Mouse (Mus musculus) embryonic fibroblast, embryonic 13.5 days (primary cell): Measurements from ENCODE around the gene Cgn. TPM values are rescaled to one million over a fixed set of nuclear protein-coding genes. Genes with fewer than 3 reads are reported as not detected.

Source experiments
- H3K27ac ChIP-seq: 2 replicates; pipeline ENCODE4 v1.5.1; 2012; ENCODE audit warnings: low read length, control low read depth, inconsistent platforms; ENCODE audit not compliant: insufficient read depth
- H3K4me1 ChIP-seq: 2 replicates; pipeline ENCODE4 v1.6.1; 2011; ENCODE audit warnings: low read length; ENCODE audit not compliant: control insufficient read depth, insufficient read depth
- H3K4me3 ChIP-seq: 2 replicates; pipeline ENCODE4 v1.5.1; 2011; ENCODE audit warnings: mild to moderate bottlenecking, control low read depth, low read length; ENCODE audit not compliant: insufficient read depth
- CTCF ChIP-seq: IDR thresholded peaks from 2 replicates; pipeline ENCODE4 v1.5.1; 2011; ENCODE audit warnings: mild to moderate bottlenecking, control low read depth, low read length, moderate library complexity, borderline replicate concordance; ENCODE audit not compliant: insufficient read depth
- POLR2A ChIP-seq: IDR thresholded peaks from 2 replicates; pipeline ENCODE4 v1.6.1; 2011; ENCODE audit warnings: low read depth, mild to moderate bottlenecking, control low read depth, low read length, moderate library complexity
- polyA plus RNA-seq: library from polyadenylated mRNA; stranded (reverse); fragments of >200 nt; gene quantifications from 2 replicates; pipeline ENCODE4 v1.2.4, GENCODE M21; 2011; ENCODE audit warnings: low read depth; ENCODE audit not compliant: missing spikeins, insufficient read length

Gene Cgn
- polyA plus RNA-seq, 1 experiment = not detected

- Histone ChIP-seq H3K27ac (no peak overlapping the region), H3K4me1 (no peaks in the 10 kb centered on the region), H3K4me3 (no peak overlapping the region)
- TF ChIP-seq POLR2A (no peak), CTCF (no peak)
These were observed 31.4 kb upstream of the Cgn start for GRCm38 (mm10) chr3:94817731-94818130.

DNA sequence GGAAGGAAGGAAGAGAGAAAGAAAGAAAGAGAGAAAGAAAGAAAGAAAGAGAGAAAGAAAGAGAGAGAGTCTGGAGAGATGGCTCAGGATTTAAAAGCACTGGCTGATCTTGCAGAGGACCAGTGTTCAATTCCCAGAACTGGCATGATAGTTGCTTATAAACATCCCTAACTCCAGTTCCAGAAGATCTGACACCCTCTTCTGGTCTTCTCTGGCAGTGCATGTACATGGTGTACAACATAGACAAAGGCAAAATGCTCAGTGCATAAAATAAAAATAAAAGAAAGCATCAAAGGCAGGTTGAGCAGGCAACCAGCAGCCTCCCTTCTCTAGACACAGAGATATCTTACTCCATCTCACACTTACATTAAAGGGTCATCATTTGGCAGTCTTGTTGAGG lies 29.3 kb upstream of the Cgn start:
- TF ChIP-seq CTCF (no peak), POLR2A (no peak)
- no peak overlapping the region for H3K4me3 ChIP-seq
- no peak overlapping the region for H3K27ac ChIP-seq
- H3K4me1 ChIP-seq = no peaks in the 10 kb centered on the region

- Histone ChIP-seq H3K4me3 (no peak overlapping the region), H3K27ac (no peak overlapping the region), H3K4me1 (no peaks in the 10 kb centered on the region)
- TF ChIP-seq CTCF = no peak
- no peak for TF ChIP-seq POLR2A
These were observed 28.4 kb upstream of the Cgn start for GRCm38 (mm10) chr3:94814663-94815062.

- Histone ChIP-seq H3K27ac (no peak overlapping the region), H3K4me3 (no peak overlapping the region), H3K4me1 (no peaks in the 10 kb centered on the region)
- no peak for TF ChIP-seq POLR2A
- no peak for TF ChIP-seq CTCF
These were observed 27.8 kb upstream of the Cgn start for GRCm38 (mm10) chr3:94814063-94814462.

DNA sequence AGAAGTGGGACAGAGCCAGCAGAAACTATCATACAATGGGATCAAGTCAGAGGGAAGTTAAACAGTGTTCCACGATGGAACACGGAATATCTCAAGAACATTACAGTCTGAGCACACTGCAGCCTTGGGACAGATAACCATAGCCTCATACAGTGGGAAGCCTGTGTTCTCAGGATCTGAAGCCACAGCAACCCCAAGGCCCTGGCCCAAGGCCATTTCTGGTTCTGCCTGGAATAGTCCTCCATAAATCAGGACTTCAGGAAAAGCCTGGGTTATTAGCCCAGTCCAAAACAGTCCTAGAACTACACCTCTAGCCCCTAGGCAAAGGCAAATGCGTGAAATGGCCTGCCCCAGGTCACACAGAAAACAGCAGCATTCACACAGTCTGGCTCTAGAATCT lies 27.4 kb upstream of the Cgn start:
- TF ChIP-seq CTCF = no peak
- TF ChIP-seq POLR2A = no peak
- H3K4me1 ChIP-seq = no peaks in the 10 kb centered on the region
- H3K27ac ChIP-seq = no peak overlapping the region

DNA sequence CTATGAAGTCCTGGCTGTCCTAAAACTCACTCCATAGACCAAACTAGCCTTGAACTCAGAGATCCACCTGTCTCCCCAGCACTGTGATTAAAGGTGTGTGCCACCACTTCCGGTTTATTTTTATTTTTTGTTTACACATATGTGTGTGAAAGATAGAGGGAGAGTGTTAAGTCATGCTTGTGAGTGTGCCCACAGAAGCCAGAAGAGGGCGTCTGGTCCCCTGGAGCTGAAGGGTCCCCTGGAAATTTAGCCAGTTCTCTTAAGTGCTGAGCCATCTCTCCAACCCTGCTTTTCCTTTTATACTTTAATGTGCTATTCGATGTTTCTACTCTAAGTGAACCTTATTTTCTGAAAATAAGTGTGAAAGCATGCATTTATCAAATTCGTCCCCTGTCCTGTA lies 25.3 kb upstream of the Cgn start:
- no peak overlapping the region for H3K27ac ChIP-seq
- H3K4me3 ChIP-seq = no peak overlapping the region
- no peaks in the 10 kb centered on the region for H3K4me1 ChIP-seq
- TF ChIP-seq CTCF (no peak), POLR2A (no peak)

More for the DNA sequence above, 27.4 kb upstream of the Cgn start:
- no peak overlapping the region for H3K4me3 ChIP-seq

DNA sequence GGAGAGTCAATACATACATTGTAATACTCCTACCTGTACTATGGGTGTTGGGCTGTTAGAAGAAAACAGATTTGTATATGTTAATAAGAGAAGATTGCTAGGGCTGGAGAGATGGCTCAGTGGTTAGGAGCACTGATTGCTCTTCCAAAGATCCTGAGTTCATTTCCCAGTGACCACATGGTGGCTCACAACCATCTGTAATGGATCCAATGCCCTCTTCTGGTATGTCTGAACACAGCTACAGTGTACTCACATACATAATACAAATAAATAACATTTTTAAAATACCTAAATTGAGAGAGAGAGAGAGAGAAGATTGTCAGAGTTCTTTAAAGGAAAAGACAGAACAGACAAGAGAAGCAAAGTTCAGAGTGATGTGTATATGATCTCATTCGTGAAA lies 22.0 kb upstream of the Cgn start:
- Histone ChIP-seq H3K4me1 (no peaks in the 10 kb centered on the region), H3K27ac (no peak overlapping the region)
- TF ChIP-seq POLR2A = no peak
- TF ChIP-seq CTCF = no peak

GRCm38 (mm10) chr3:94804976-94805375 lies 18.7 kb upstream of the Cgn start:
- Histone ChIP-seq H3K4me1 (no peaks in the 10 kb centered on the region), H3K27ac (no peak overlapping the region), H3K4me3 (no peak overlapping the region)
- TF ChIP-seq CTCF (no peak), POLR2A (no peak)

More for the DNA sequence above, 22.0 kb upstream of the Cgn start:
- no peak overlapping the region for H3K4me3 ChIP-seq

DNA sequence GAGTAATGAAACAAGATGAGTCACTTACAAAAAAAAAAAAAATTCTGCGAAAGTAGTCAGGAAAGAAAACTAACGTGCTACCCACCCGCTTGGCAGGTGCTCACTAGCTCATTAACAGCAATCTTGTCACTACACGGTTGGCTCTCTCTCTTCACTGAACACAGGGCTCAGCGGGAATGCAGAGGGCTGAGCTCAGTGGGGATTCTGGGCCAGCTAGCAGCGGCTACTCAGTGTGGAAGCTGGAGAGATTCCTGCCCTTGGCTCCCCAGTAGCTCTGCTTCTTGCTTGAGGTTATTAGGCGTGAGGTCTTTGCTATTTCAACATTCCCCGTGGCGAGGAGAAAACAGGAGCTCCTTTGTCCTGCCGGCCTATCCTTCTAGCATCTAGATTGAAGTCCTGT lies 17.9 kb upstream of the Cgn start:
- Histone ChIP-seq H3K4me1 (no peaks in the 10 kb centered on the region), H3K4me3 (no peak overlapping the region), H3K27ac (no peak overlapping the region)
- no peak for TF ChIP-seq POLR2A
- TF ChIP-seq CTCF = no peak

- H3K4me3 ChIP-seq = no peak overlapping the region
- H3K4me1 ChIP-seq = no peaks in the 10 kb centered on the region
- H3K27ac ChIP-seq = no peak overlapping the region
- no peak for TF ChIP-seq CTCF
- TF ChIP-seq POLR2A = no peak
These were observed 9.9 kb upstream of the Cgn start for GRCm38 (mm10) chr3:94796181-94796580.

DNA sequence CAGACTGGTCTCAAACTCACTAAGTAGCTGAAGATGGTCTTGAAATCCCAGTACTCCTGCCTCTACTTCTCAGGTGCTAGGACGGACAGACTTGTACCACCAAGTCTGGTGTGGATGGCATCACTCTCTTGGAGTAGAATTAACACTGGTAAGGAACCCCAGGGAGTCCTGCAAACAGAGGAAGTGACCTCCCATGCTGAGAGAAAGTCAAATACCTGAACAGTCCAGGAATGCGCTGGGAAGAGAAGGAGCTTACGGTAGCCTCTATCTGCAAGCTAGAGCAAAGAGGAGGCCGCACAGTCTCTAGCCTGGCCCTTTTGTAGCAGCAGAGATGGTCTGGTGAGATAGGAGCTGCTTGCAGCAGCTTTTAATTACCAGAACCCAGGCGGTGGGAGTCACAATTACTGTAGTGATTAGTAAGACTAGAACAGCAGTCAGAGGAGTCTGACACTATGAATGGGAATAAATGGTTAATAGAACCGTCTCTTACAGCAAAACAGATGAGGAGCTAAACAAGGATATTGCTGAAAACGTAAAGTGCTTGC lies 9.4 kb upstream of the Cgn start:
- no peak overlapping the region for H3K27ac ChIP-seq
- H3K4me3 ChIP-seq = no peak overlapping the region
- TF ChIP-seq CTCF (no peak), POLR2A (no peak)
- no peaks in the 10 kb centered on the region for H3K4me1 ChIP-seq
